Mouse (Mus musculus): ENCODE data around the gene Zfp263. TPM values are rescaled to one million over a fixed set of nuclear protein-coding genes. Genes with fewer than 3 reads are reported as not detected.

Gene Zfp263
- polyA plus RNA-seq, 1 experiment from 2014 or later: 21.3 TPM

GRCm38 (mm10) chr16:3742466-3742865 lies 1.4 kb upstream of the Zfp263 start:
- ATAC-seq (no peak), DNase-seq (ENCODE audit: low read depth, low spot score) (no peak)
- in situ Hi-C loops (cut with MboI; ENCODE audit: low pct_unique_long_range_greater_than_20kb): loop anchor here (5.0 to 10.0 kb wide), 4 partner anchors 105 to 260 kb away; partner anchors contain the start of genes 1700037C18Rik, Cluap1, Naa60 and Slx4
- TF ChIP-seq CTCF (IDR thresholded peaks at IDR 0.05): no peak
- peaks cover 5% of the 10 kb centered on the region for H3K27me3 ChIP-seq
- POLR2A ChIA-PET: no interaction called here
- CTCF ChIA-PET: interaction anchor here (0.6 to 1.8 kb wide), 4 partner anchors 8 to 107 kb away, joined by 3 to 7 read pairs (median 4); no protein-coding TSS in a partner anchor

- no peaks in the 10 kb centered on the region for H3K27me3 ChIP-seq
- CTCF ChIA-PET: interaction anchor here (0.7 to 1.4 kb wide), 2 partner anchors 104 to 259 kb away, joined by 3 to 5 read pairs; partner anchors contain the start of gene Slx4
- no peak for TF ChIP-seq CTCF (IDR thresholded peaks at IDR 0.05)
- in situ Hi-C loops (cut with MboI; ENCODE audit: low pct_unique_long_range_greater_than_20kb): loop anchor here (5.0 to 10.0 kb wide), 4 partner anchors 103 to 258 kb away; partner anchors contain the start of genes 1700037C18Rik, Cluap1, Naa60 and Slx4
- ATAC-seq (peak; percentile 46), DNase-seq (ENCODE audit: low read depth, low spot score) (no peak)
- POLR2A ChIA-PET: interaction anchor here (0.6 to 1.4 kb wide), 4 partner anchors 91 to 143 kb away, joined by 3 to 4 read pairs (median 3); partner anchors contain the start of gene Naa60
Measured at GRCm38 (mm10) chr16:3744186-3744700, 350 bp downstream of the Zfp263 start.

- TF ChIP-seq CTCF (IDR thresholded peaks at IDR 0.05): no peak
- ChIA-PET CTCF (interaction anchor here (1.3 to 1.4 kb wide), 2 partner anchors 27 to 103 kb away, joined by 3 to 5 read pairs; no protein-coding TSS in a partner anchor), POLR2A (no interaction called here)
- DNase-seq (ENCODE audit: low read depth, low spot score) (no peak), ATAC-seq (no peak)
- no peaks in the 10 kb centered on the region for H3K27me3 ChIP-seq
- in situ Hi-C loops (cut with MboI; ENCODE audit: low pct_unique_long_range_greater_than_20kb): loop anchor here (10.0 kb wide), 2 partner anchors 129 to 159 kb away; partner anchors contain the start of genes 1700037C18Rik, Cluap1 and Naa60
Measured at GRCm38 (mm10) chr16:3745656-3746055, 1.8 kb downstream of the Zfp263 start.

- CTCF ChIA-PET: interaction anchor here (1.2 kb wide), 1 partner anchor 123 kb away, joined by 3 read pairs; the partner anchor contains the start of gene Naa60
- no peak for DNase-seq (ENCODE audit: low read depth, low spot score)
- no peak for ATAC-seq
- POLR2A ChIA-PET: no interaction called here
- in situ Hi-C loops (cut with MboI; ENCODE audit: low pct_unique_long_range_greater_than_20kb): loop anchor here (10.0 kb wide), 2 partner anchors 126 to 156 kb away; partner anchors contain the start of genes 1700037C18Rik, Cluap1 and Naa60
- H3K27me3 ChIP-seq: no peaks in the 10 kb centered on the region
- TF ChIP-seq CTCF (IDR thresholded peaks at IDR 0.05): no peak
Measured at GRCm38 (mm10) chr16:3748976-3749375, 5.1 kb downstream of the Zfp263 start.

- no peak for DNase-seq (ENCODE audit: low read depth, low spot score)
- in situ Hi-C loops (cut with MboI; ENCODE audit: low pct_unique_long_range_greater_than_20kb): no loop called here
- TF ChIP-seq CTCF (IDR thresholded peaks at IDR 0.05): no peak
- ChIA-PET CTCF (interaction anchor here (1.0 to 1.4 kb wide), 2 partner anchors 10 to 15 kb away, joined by 3 to 4 read pairs; no protein-coding TSS in a partner anchor), POLR2A (no interaction called here)
- ATAC-seq: no peak
- no peaks in the 10 kb centered on the region for H3K27me3 ChIP-seq
Measured at GRCm38 (mm10) chr16:3771603-3772002, 27.7 kb downstream of the Zfp263 start.

- no peak for TF ChIP-seq CTCF (IDR thresholded peaks at IDR 0.05)
- DNase-seq (ENCODE audit: low read depth, low spot score) (no peak), ATAC-seq (no peak)
- no peaks in the 10 kb centered on the region for H3K27me3 ChIP-seq
- CTCF ChIA-PET: no interaction called here
- POLR2A ChIA-PET: no interaction called here
- in situ Hi-C loops (cut with MboI; ENCODE audit: low pct_unique_long_range_greater_than_20kb): no loop called here
Measured at GRCm38 (mm10) chr16:3776365-3776764, 32.5 kb downstream of the Zfp263 start.

GRCm38 (mm10) chr16:3777986-3778385 lies 34.1 kb downstream of the Zfp263 start:
- ChIA-PET POLR2A (no interaction called here), CTCF (no interaction called here)
- DNase-seq (ENCODE audit: low read depth, low spot score) (no peak), ATAC-seq (no peak)
- in situ Hi-C loops (cut with MboI; ENCODE audit: low pct_unique_long_range_greater_than_20kb): no loop called here
- TF ChIP-seq CTCF (IDR thresholded peaks at IDR 0.05): no peak
- no peaks in the 10 kb centered on the region for H3K27me3 ChIP-seq

- ChIA-PET CTCF (interaction anchor here (1.0 kb wide), 2 partner anchors 10 to 19 kb away, joined by 4 read pairs; no protein-coding TSS in a partner anchor), POLR2A (no interaction called here)
- TF ChIP-seq CTCF (IDR thresholded peaks at IDR 0.05): no peak
- DNase-seq (ENCODE audit: low read depth, low spot score) (no peak), ATAC-seq (no peak)
- H3K27me3 ChIP-seq: no peaks in the 10 kb centered on the region
- in situ Hi-C loops (cut with MboI; ENCODE audit: low pct_unique_long_range_greater_than_20kb): no loop called here
Measured at GRCm38 (mm10) chr16:3781237-3781636, 37.3 kb downstream of the Zfp263 start.

GRCm38 (mm10) chr16:3788394-3788793 lies 44.5 kb downstream of the Zfp263 start:
- no peak for ATAC-seq
- in situ Hi-C loops (cut with MboI; ENCODE audit: low pct_unique_long_range_greater_than_20kb): no loop called here
- ChIA-PET CTCF (no interaction called here), POLR2A (no interaction called here)
- TF ChIP-seq CTCF (IDR thresholded peaks at IDR 0.05): no peak
- DNase-seq (ENCODE audit: low read depth, low spot score): no peak
- no peaks in the 10 kb centered on the region for H3K27me3 ChIP-seq

Other genes with a start within 250 kb of the Zfp263 start
- gene Olfr161, start 153.1 kb upstream of the Zfp263 start, polyA plus RNA-seq (2021): not detected
- gene Mefv, start 26.0 kb upstream of the Zfp263 start, polyA plus RNA-seq (2021): not detected
- gene Olfr15, start 86.8 kb downstream of the Zfp263 start, polyA plus RNA-seq (2021): 0.04 TPM
- 3.2 TPM for gene Zfp174, start 103.2 kb downstream of the Zfp263 start, polyA plus RNA-seq (2021)
- gene Naa60, start 128.3 kb downstream of the Zfp263 start, polyA plus RNA-seq (2021): 53.5 TPM
- 6.6 TPM for gene Zfp597, start 140.5 kb downstream of the Zfp263 start, polyA plus RNA-seq (2021)
- gene Gm20695, start 140.6 kb downstream of the Zfp263 start, polyA plus RNA-seq (2021): 0.59 TPM
- gene 1700037C18Rik, start 164.6 kb downstream of the Zfp263 start, polyA plus RNA-seq (2021): 13.1 TPM
- 37.7 TPM for gene Cluap1, start 164.7 kb downstream of the Zfp263 start, polyA plus RNA-seq (2021)
- gene Nlrc3, start 232.5 kb downstream of the Zfp263 start, polyA plus RNA-seq (2021): 0.95 TPM

All from Patski (cell line).